10 mouse cellular contexts compared by ENCODE assay signal in genomic region chr4:134117012-134117411, GRCm38 (mm10). TPM values are rescaled to one million over a fixed set of nuclear protein-coding genes. Genes with fewer than 3 reads are reported as not detected.
DNase-seq lines count a peak whose midpoint lies in the region; ATAC-seq lines count a peak whose summit lies in the region.
"Had no signal": no experiment of that assay in that cellular context is flagged by ENCODE, and none has a peak within 500 bp of the region (broad histone marks: within the 10 kb centered on the region; RNA-seq: fewer than 3 reads in every experiment).

No protein-coding gene starts in this region.

- peak; percentile 67 for ATAC-seq in inflammation-experienced regulatory T-cells, adult 6 months

- DNase-seq in 416B (ENCODE audit: low read depth), result peak; percentile 99
- DNase-seq in CD8-positive naive resting alpha-beta T cell, adult 2 months (ENCODE audit: low read depth in 2 of 2, low spot score in 2 of 2), result peak; percentile 65 to 78
- peak; percentile 78 to 83 for DNase-seq in natural killer cell, adult 2 months (ENCODE audit: low spot score in 2 of 2)
- DNase-seq in right cerebral cortex, postnatal 10 days (ENCODE audit: low spot score in 2 of 2), result no peak
- DNase-seq in layer of hippocampus, postnatal 10 days (ENCODE audit: low spot score in 2 of 2), result no peak
- DNase-seq in gastrocnemius, postnatal 25 days, result no peak
- DNase-seq: adrenal gland, postnatal 36 days; gastrocnemius, postnatal 10 days; kidney, adult 11 months had no signal

RNA-seq across cellular contexts. Expression of gene Sh3bgrl3, which starts 11.6 kb away (rescaled TPM):
- 1,000 to 10,000 TPM in 2 of 3 experiments, 100 to 1,000 TPM in 1; 884 to 1,358 (median 1,179) TPM for polyA plus RNA-seq in inflammation-experienced regulatory T-cells, adult 6 months (2017; shearing (Covaris generic))
- 100 to 1,000 TPM; 292 to 301 TPM for total RNA-seq in layer of hippocampus, postnatal 10 days (2021)
- total RNA-seq in gastrocnemius, postnatal 25 days (2021), result 10 to 100 TPM; 19.1 to 26.6 TPM

RNA-seq across cellular contexts. Expression of gene Ubxn11, which starts 14.6 kb away (rescaled TPM):
- polyA plus RNA-seq in inflammation-experienced regulatory T-cells, adult 6 months (2017; shearing (Covaris generic)), result 10 to 100 TPM; 36.2 to 54.5 (median 36.5) TPM
- total RNA-seq in layer of hippocampus, postnatal 10 days (2021), result 10 to 100 TPM; 19.5 to 23.2 TPM
- 1 to 10 TPM; 1.0 to 1.3 TPM for total RNA-seq in gastrocnemius, postnatal 25 days (2021)

RNA-seq across cellular contexts. Expression of gene Cd52, which starts 22.1 kb away (rescaled TPM):
- polyA plus RNA-seq in inflammation-experienced regulatory T-cells, adult 6 months (2017; shearing (Covaris generic)), result 1,000 to 10,000 TPM; 2,728 to 3,832 (median 3,666) TPM
- total RNA-seq in layer of hippocampus, postnatal 10 days (2021), result 1 to 10 TPM; 1.2 to 2.4 TPM
- total RNA-seq in gastrocnemius, postnatal 25 days (2021), result 1 to 10 TPM in 1 of 2 experiments, under 1 TPM in 1; 0.61 to 1.2 TPM

RNA-seq across cellular contexts. Expression of gene Crybg2, which starts 56.4 kb away (rescaled TPM):
- 10 to 100 TPM; 10.8 to 23.3 (median 14.1) TPM for polyA plus RNA-seq in inflammation-experienced regulatory T-cells, adult 6 months (2017; shearing (Covaris generic))
- 1 to 10 TPM; 2.1 to 2.7 TPM for total RNA-seq in layer of hippocampus, postnatal 10 days (2021)
- not detected for total RNA-seq in gastrocnemius, postnatal 25 days (2021)
- total RNA-seq: adrenal gland, postnatal 36 days; gastrocnemius, postnatal 10 days had no signal

Comparison
In these comparisons a context has a peak if more than half of its experiments do, and no peak if none do; other contexts are left out.
1. DNase-seq: peak in 416B (single experiment), CD8-positive naive resting alpha-beta T cell, adult 2 months (2 of 2) and natural killer cell, adult 2 months (2 of 2); none in right cerebral cortex, postnatal 10 days (0 of 2), layer of hippocampus, postnatal 10 days (0 of 2) and gastrocnemius, postnatal 25 days (single experiment).
2. RNA of gene Sh3bgrl3, which starts 11.6 kb away (total RNA-seq): 292 to 301 TPM in layer of hippocampus, postnatal 10 days; 19.1 to 26.6 TPM in gastrocnemius, postnatal 25 days; every median in the first group is over 10 times any median in the second.
3. RNA of gene Ubxn11, which starts 14.6 kb away (total RNA-seq): 19.5 to 23.2 TPM in layer of hippocampus, postnatal 10 days; 1.0 to 1.3 TPM in gastrocnemius, postnatal 25 days; every median in the first group is over 4 times any median in the second.